Mouse (Mus musculus): ENCODE results near the gene Ppip5k1.
A peak's percentile ranks its signal among the peaks of the same experiment; 100 is the strongest.

DNA sequence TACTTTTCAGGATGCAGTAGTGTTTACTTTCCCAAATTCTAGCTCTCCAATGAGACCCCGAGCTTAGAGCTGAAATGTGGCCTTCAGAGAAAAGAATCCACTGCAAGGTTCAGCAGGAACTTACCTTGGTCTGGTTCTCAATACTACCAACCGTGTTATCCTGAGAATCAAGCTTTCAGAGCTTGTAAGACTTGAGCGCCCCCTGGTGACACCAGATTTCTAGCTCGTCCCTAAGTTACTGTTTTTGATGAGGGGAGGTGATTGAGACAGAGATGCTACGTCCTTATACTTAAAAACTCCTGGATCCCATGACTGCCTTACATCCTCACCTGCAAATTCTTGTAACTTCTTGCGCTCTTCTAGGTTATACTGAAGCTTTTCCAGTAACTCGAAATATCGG lies 41.4 kb upstream of the Ppip5k1 start:
- TF ChIP-seq CTCF (IDR thresholded peaks at IDR 0.05), result peak; percentile 85
- no peak for TF ChIP-seq POLR2A (IDR thresholded peaks at IDR 0.05; ENCODE audit: insufficient read depth, low read depth, low read length)
